Mouse (Mus musculus) testis, adult 2 months (tissue): ENCODE measurements around the gene Rnps1.

Source experiments
- CTCF ChIP-seq: fragments of 200-500 bp; IDR thresholded peaks from 2 replicates; pipeline ENCODE4 v1.5.1; 2012; ENCODE audit warnings: low read depth, mild to moderate bottlenecking, inconsistent platforms, low read length, moderate library complexity; ENCODE audit not compliant: control insufficient read depth, insufficient read depth, insufficient replicate concordance
- POLR2A ChIP-seq: fragments of 200-500 bp; IDR thresholded peaks from 2 replicates; pipeline ENCODE4 v1.6.1; 2012; ENCODE audit warnings: low read depth, mild to moderate bottlenecking, inconsistent platforms, low read length, moderate library complexity; ENCODE audit not compliant: control insufficient read depth

- TF ChIP-seq POLR2A (no peak), CTCF (no peak)
These were observed 11.5 kb downstream of the Rnps1 start for GRCm38 (mm10) chr17:24425905-24426304.
